ENCODE assay signal across 32 mouse cellular contexts in the genomic region with DNA sequence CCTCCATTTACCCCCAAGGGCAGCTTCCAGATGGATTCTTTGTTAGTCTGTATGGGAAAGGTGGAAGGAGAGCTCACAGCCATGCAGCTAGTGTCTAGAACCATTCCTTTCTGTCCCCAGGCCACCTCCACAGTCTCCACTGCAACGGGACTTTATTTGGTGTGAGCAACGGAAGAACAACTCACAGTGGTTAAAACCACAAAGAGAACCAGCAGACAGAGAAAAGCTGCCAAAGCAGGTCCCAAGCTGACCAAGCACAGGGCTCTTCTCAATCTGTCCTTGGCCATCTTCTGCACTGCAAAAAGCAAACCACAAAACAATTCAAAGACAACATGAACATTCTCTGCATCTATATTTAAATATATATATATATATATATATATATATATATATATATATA.
"Had no signal": no experiment of that assay in that cellular context is flagged by ENCODE, and none has a peak within 500 bp of the region (broad histone marks: within the 10 kb centered on the region; RNA-seq: fewer than 3 reads in every experiment).

No protein-coding gene starts in this region.

- H3K4me3 ChIP-seq: heart, embryonic 15.5 days; hindbrain, embryonic 10.5 days; hindbrain, embryonic 12.5 days; hindbrain, embryonic 13.5 days; hindbrain, embryonic 15.5 days; intestine, embryonic 15.5 days; kidney, embryonic 15.5 days; layer of hippocampus, adult 2 months; left cerebral cortex, adult 2 months had no signal

- H3K9me3 ChIP-seq: heart, embryonic 15.5 days; hindbrain, embryonic 10.5 days; hindbrain, embryonic 12.5 days; hindbrain, embryonic 13.5 days; hindbrain, embryonic 15.5 days; intestine, embryonic 15.5 days; kidney, embryonic 15.5 days had no signal

- H3K9ac ChIP-seq: heart, embryonic 15.5 days; hindbrain, embryonic 12.5 days; hindbrain, embryonic 13.5 days; hindbrain, embryonic 14.5 days; hindbrain, embryonic 15.5 days; intestine, embryonic 15.5 days; kidney, embryonic 15.5 days had no signal

- H3K4me1 ChIP-seq: heart, embryonic 15.5 days; hindbrain, embryonic 10.5 days; hindbrain, embryonic 12.5 days; hindbrain, embryonic 13.5 days; hindbrain, embryonic 15.5 days; intestine, embryonic 15.5 days; kidney, embryonic 15.5 days had no signal

- H3K4me2 ChIP-seq: heart, embryonic 15.5 days; hindbrain, embryonic 12.5 days; hindbrain, embryonic 13.5 days; hindbrain, embryonic 14.5 days; hindbrain, embryonic 15.5 days; intestine, embryonic 15.5 days; kidney, embryonic 15.5 days had no signal

- ATAC-seq: hindbrain, embryonic 16.5 days; hindbrain, postnatal 0 days; inflammation-experienced regulatory T-cells, adult 6 months; intestine, embryonic 15.5 days; intestine, embryonic 16.5 days; intestine, postnatal 0 days had no signal

- DNase-seq: heart, postnatal 10 days; heart, postnatal 14 days; heart, postnatal 36 days; heart, postnatal 4 days; kidney, adult 11 months; kidney, adult 18-20 months; kidney, adult 2 months; kidney, adult 8-10 months; kidney, adult 9 months; kidney, postnatal 10 days; kidney, postnatal 14 days; kidney, postnatal 25 days; kidney, postnatal 36 days; kidney, postnatal 4 days; layer of hippocampus, adult 9-11 months; layer of hippocampus, postnatal 36 days had no signal

- H3K27ac ChIP-seq: heart, embryonic 15.5 days; hindbrain, embryonic 10.5 days; hindbrain, embryonic 12.5 days; hindbrain, embryonic 13.5 days; hindbrain, embryonic 14.5 days; hindbrain, embryonic 15.5 days; hindbrain, postnatal 0 days; intestine, embryonic 15.5 days; kidney, embryonic 15.5 days; kidney, postnatal 0 days; layer of hippocampus, adult 2 months; left cerebral cortex, adult 2 months had no signal

- H3K36me3 ChIP-seq: heart, embryonic 15.5 days; hindbrain, embryonic 10.5 days; hindbrain, embryonic 12.5 days; hindbrain, embryonic 13.5 days; hindbrain, embryonic 15.5 days; intestine, embryonic 15.5 days; kidney, embryonic 15.5 days had no signal

- H3K27me3 ChIP-seq: heart, embryonic 15.5 days; hindbrain, embryonic 12.5 days; hindbrain, embryonic 13.5 days; hindbrain, embryonic 15.5 days; intestine, embryonic 15.5 days; kidney, embryonic 15.5 days had no signal
